Mouse (Mus musculus): ENCODE data around the gene Fancm.
A peak's percentile ranks its signal among the peaks of the same experiment; 100 is the strongest.
"Not testable (repeated sequence)": the region's sequence is repeated elsewhere in the genome, so short reads cannot be mapped to it uniquely, and the experiment has no call there.

Gene Fancm

DNA sequence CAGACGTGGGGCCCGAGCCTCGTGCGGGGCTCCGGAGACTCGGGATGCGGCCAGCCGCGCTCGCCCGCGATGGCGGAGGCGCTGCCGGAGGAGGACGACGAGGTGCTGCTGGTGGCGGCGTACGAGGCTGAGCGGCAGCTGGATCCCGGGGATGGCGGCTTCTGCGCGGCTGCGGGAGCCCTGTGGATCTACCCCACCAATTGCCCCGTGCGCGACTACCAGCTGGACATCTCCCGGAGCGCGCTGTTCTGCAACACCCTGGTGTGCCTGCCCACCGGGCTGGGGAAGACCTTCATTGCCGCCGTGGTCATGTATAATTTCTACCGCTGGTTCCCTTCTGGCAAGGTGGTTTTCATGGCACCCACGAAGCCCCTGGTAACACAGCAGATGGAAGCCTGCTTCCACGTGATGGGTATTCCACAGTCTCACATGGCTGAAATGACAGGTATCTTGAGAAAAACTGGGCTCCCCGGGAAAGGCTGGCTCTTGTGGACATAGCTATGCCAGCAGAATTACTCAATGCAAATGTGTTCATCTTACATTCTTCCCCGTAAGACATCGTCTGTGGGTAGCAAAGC is 419 bp downstream of the Fancm start:
- Histone ChIP-seq H3K27me3 (ENCODE audit: control insufficient read depth, insufficient read depth, low read length, poor library complexity, severe bottlenecking) (no peaks in the 10 kb centered on the region), H3K36me3 (ENCODE audit: control insufficient read depth, insufficient read depth, low read length, poor library complexity, severe bottlenecking) (no peaks in the 10 kb centered on the region)
- no peak for DNase-seq (ENCODE audit: low read depth, low spot score)

DNA sequence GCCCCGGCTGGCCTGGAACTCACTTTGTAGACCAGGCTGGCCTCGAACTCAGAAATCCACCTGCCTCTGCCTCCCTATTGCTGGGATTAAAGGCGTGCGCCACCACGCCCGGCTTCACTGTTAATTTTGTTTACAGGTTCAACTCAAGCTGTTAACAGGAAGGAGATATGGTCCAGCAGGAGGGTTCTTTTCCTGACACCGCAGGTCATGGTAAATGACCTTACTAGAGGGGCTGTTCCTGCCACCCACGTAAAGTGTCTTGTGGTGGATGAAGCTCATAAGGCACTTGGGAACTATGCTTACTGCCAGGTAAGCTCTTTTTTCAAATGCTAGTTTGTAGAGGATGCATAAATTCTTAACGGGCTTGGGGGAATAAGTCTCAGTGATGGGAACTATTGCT is 1.5 kb downstream of the Fancm start:
- no peaks in the 10 kb centered on the region; the same call in 1 of the 2 replicates for H3K27me3 ChIP-seq (ENCODE audit: control insufficient read depth, insufficient read depth, low read length, poor library complexity, severe bottlenecking)
- 0 out of 2 replicates have a peak, but pooled peaks cover 2% of the 10 kb centered on the region for H3K36me3 ChIP-seq (ENCODE audit: control insufficient read depth, insufficient read depth, low read length, poor library complexity, severe bottlenecking)
- peak; percentile 62 for DNase-seq (ENCODE audit: low read depth, low spot score)

DNA sequence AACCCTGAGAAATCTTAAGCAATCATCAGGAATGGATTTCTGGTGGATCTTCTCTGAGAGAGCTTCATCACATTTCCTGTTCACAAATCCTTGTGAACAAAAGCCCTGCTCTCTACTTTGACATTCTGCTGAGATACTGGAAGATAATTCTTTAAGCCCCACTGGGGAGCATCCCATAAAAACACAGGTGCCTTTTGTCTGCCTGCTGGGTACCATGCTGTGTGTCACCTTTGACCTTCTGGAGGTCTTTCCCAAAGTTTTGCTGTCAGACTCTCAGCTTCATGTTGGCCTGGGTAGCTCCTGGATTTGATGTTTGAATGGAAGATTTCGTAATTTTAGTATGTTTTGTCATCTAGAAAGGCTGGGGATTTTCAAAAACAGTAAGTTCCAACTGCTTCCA is 33.3 kb downstream of the Fancm start:
- Histone ChIP-seq H3K27me3 (ENCODE audit: control insufficient read depth, insufficient read depth, low read length, poor library complexity, severe bottlenecking) (no peaks in the 10 kb centered on the region), H3K36me3 (ENCODE audit: control insufficient read depth, insufficient read depth, low read length, poor library complexity, severe bottlenecking) (peaks cover 5% of the 10 kb centered on the region; the same call in 1 of the 2 replicates)
- no peak for DNase-seq (ENCODE audit: low read depth, low spot score)

DNA sequence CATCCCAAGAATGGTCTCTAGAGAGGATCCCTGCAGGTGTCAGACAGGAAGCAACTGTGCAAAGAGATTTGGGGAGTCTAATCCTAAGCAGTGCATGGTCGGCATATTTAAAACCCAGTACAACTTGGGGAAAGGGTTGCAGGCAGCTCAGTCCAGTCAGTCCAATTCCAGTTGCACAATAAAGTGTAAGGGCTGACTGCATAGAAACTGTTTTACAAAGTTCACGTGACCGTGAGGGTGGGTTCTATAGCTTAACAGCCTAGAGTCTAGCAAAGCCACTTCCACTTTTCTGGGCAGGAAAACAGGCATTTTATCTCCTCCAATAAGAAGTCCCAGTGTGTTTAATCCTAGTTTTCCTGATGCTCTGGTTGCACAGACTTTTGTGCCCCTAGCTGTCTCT is 36.1 kb downstream of the Fancm start:
- peaks cover 3% of the 10 kb centered on the region; the same call in 1 of the 2 replicates for H3K36me3 ChIP-seq (ENCODE audit: control insufficient read depth, insufficient read depth, low read length, poor library complexity, severe bottlenecking)
- DNase-seq (ENCODE audit: low read depth, low spot score), result no peak

DNA sequence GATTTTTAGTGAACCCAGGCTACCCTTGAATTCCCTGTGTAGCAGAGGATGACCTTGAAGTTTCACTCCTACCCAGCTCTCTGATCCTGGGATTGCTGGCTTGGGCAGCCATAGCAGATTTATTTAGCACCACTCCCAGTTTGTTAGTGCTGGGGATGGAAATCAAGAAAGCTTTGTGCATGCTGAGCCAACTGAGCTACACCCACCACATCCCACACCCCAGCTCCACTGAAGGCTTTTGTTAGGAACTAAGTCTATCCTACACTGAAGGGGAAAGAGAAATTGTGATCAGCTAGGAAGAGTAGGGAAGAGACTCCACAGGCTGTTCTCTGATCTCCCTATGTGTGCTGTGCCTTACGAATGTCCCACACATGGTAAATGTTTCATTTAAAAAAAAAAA is 37.4 kb downstream of the Fancm start:
- H3K36me3 ChIP-seq (ENCODE audit: control insufficient read depth, insufficient read depth, low read length, poor library complexity, severe bottlenecking), result peaks cover 3% of the 10 kb centered on the region; the same call in 1 of the 2 replicates
- H3K27me3 ChIP-seq (ENCODE audit: control insufficient read depth, insufficient read depth, low read length, poor library complexity, severe bottlenecking), result no peaks in the 10 kb centered on the region
- no peak for DNase-seq (ENCODE audit: low read depth, low spot score)

More for the DNA sequence above, 36.1 kb downstream of the Fancm start:
- no peaks in the 10 kb centered on the region for H3K27me3 ChIP-seq (ENCODE audit: control insufficient read depth, insufficient read depth, low read length, poor library complexity, severe bottlenecking)

DNA sequence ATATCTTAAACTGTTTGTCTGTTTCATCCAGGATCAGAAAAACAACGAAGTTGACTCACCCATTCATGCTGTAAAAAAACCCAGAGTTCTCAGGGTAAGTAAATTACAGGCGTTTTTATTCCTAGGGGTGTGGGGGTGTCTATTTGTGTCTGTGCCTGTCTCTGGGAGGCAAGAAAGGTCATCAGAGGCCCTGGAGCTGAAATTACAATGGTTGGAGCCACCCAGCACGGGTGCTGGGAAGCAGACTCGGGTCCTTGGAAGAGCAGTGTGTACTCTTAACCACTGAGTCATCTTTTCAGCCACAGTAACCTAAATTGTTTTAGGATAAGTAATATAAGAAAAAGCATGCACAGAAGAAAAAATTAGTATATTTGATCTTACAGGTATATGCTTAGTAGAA is 38.5 kb downstream of the Fancm start:
- no peaks in the 10 kb centered on the region for H3K27me3 ChIP-seq (ENCODE audit: control insufficient read depth, insufficient read depth, low read length, poor library complexity, severe bottlenecking)
- DNase-seq (ENCODE audit: low read depth, low spot score), result no peak
- H3K36me3 ChIP-seq (ENCODE audit: control insufficient read depth, insufficient read depth, low read length, poor library complexity, severe bottlenecking), result peaks cover 3% of the 10 kb centered on the region; the same call in 1 of the 2 replicates

DNA sequence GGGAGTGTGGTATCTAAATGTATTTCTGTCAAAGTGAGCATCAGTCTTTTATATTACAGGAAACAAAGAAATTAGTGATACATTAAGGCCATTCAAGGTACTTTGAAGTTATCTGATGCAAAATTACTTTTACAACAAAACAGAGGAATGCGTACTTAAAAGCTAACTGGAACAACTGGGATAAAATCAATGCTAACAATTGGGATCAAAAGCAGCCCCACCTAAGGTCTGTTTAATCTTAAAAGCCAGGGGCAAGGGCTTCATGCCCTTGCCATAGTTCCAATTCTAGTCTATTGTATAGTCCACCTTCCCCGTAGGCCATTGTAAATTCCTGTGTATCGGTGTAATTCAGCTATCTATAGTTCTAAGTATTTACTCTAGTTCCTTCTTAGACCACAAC is 39.6 kb downstream of the Fancm start:
- H3K36me3 ChIP-seq (ENCODE audit: control insufficient read depth, insufficient read depth, low read length, poor library complexity, severe bottlenecking); DNase-seq (ENCODE audit: low read depth, low spot score); H3K27me3 ChIP-seq (ENCODE audit: control insufficient read depth, insufficient read depth, low read length, poor library complexity, severe bottlenecking): not testable (repeated sequence)

DNA sequence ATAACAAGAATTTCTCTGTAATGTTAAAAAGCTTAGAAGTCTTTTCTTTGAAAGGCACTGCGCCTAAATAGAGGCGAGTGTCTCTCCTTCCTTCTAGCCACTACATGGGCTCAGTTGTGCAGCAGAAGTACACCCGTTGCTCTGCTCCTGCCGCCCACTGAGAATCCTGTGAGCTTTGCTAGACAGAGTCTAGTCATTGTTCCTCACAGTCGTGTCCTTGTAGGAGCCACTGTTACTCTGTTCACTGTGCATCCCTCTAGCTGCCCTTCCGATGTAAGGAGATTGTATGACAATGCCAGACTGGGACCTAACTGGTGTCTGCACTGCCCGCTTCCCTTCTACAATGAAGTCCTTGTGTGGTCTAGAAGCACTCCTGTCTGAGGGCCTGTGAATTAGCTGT is 43.6 kb downstream of the Fancm start:
- H3K36me3 ChIP-seq (ENCODE audit: control insufficient read depth, insufficient read depth, low read length, poor library complexity, severe bottlenecking), result no peaks in the 10 kb centered on the region

DNA sequence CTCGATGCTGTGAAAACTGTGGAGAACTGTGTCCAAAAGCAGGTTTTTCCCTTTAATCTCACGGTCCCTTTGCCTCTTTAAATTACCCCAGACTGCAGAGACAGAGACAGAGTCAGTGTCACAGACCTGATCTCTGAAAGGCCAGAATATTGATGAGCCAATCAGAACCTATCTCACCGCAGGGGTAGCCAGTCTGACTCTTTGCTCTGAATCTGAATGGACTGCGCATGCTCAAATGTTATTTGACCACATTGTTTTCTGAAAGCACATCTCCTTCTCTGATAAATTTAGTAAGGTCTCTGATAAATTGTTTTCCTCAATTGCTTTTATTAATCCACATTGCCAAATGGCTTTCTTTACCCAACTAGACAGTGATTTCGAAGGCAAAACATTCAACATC is 44.0 kb downstream of the Fancm start:
- DNase-seq (ENCODE audit: low read depth, low spot score), result no peak
- no peaks in the 10 kb centered on the region for H3K27me3 ChIP-seq (ENCODE audit: control insufficient read depth, insufficient read depth, low read length, poor library complexity, severe bottlenecking)
- H3K36me3 ChIP-seq (ENCODE audit: control insufficient read depth, insufficient read depth, low read length, poor library complexity, severe bottlenecking), result no peaks in the 10 kb centered on the region

More for the DNA sequence above, 43.6 kb downstream of the Fancm start:
- no peaks in the 10 kb centered on the region for H3K27me3 ChIP-seq (ENCODE audit: control insufficient read depth, insufficient read depth, low read length, poor library complexity, severe bottlenecking)
- DNase-seq (ENCODE audit: low read depth, low spot score), result no peak

DNA sequence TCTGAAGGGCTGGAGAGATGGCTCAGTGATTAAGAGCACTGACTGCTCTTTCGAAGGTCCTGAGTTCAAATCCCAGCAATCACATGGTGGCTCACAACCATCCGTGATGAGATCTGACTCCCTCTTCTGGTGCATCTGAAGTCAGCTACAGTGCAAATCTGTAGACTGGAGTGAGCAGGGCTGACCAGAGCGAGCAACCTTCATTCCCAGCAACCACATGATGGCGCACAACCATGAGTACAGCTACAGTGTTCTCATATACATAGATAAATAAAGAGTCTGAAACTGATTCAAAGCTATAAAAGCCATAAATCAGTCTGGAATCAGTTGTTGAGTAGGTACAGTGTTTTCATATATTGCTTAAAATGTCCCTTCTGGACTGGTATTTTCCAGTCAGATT is 60.7 kb downstream of the Fancm start:
- not testable (repeated sequence) for H3K36me3 ChIP-seq (ENCODE audit: control insufficient read depth, insufficient read depth, low read length, poor library complexity, severe bottlenecking); DNase-seq (ENCODE audit: low read depth, low spot score); H3K27me3 ChIP-seq (ENCODE audit: control insufficient read depth, insufficient read depth, low read length, poor library complexity, severe bottlenecking)

DNA sequence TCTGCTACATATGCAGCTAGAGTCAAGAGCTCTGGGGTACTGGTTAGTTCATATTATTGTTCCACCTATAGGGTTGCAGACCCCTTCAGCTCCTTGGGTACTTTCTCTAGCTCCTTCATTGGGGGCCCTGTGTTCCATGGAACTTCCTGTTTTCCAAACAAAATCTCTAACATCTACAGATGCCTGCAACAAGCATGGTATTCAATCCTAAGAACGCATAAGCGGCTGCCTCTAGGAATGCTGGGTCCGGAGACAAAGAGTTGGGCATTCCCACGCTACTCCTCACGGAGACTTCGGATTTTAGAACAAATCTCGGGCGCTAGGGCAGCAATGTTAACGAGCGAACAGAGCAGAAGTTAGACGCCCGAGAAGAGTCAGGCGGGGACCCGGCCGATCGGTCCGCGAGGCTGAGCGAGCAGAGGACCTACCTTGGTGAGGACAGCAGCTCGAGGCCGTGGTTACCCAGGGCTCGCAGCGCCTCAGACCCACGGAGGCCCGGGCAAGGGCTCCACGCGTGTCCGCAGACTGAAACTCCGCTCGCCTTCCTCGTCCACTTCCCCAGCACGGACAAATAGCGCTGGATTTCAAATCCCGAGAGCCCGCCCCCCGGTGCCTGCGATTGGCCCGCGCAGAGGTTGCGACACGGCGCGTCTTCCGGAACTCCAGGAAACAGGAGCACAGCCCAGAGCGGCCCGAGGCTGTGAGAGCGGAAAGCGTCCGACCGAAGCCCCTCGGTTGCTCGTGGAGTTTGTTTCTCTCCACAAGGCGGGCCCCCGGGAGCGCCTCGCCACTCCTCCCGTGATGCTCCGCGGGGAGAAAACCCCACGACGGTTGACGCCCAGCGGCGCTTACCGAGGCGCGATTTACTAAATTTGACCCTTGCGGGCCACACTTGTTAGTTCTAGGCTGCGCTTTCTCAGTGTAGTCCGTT is 96.9 kb downstream of the Fancm start, which contains the start of gene Mis18bp1:
TSS of gene Mis18bp1 (minus strand) at position 584 of the 931 bp plus-strand sequence.
- DNase-seq (ENCODE audit: low read depth, low spot score), result peak; percentile 97
- no peaks in the 10 kb centered on the region for H3K27me3 ChIP-seq (ENCODE audit: control insufficient read depth, insufficient read depth, low read length, poor library complexity, severe bottlenecking)
- no peaks in the 10 kb centered on the region for H3K36me3 ChIP-seq (ENCODE audit: control insufficient read depth, insufficient read depth, low read length, poor library complexity, severe bottlenecking)

DNA sequence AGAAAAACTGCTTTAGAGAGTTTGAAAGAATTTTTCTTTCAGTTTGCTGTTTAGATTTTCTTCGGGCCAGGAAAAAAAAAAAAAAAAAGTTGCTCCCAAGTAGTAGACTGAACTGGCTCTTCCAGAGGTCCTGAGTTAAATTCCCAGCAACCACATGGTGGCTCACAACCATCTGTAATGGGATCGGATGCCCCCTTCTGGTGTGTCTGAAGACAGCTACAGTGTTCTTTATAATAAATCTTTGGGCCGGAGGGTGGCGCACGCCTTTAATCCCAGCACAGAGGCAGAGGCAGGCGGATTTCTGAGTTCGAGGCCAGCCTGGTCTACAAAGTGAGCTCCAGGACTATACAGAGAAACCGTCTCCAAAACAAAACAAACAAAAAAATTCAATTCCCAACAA is 97.6 kb downstream of the Fancm start:
- DNase-seq (ENCODE audit: low read depth, low spot score), result peak; percentile 72

DNA sequence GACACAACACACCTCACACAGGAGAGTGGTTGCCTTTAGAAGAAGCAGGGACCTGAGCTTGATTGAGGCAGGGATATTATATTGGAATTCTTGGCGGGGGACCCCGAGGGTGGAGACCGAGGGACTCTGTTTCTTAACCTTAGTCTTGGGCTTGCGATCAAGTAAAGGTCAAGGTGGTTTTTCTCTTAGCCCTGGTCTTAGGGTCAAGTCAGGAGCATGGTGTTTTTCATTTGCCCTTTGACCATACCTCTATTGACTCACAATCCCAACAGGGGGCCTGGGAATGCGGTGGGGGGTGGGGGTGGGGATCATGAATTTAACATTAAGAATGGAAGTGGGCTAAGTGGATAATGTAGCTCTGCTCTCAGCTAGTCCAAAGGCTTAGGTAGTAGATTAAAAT is 98.3 kb downstream of the Fancm start:
- no peaks in the 10 kb centered on the region for H3K36me3 ChIP-seq (ENCODE audit: control insufficient read depth, insufficient read depth, low read length, poor library complexity, severe bottlenecking)
- no peaks in the 10 kb centered on the region for H3K27me3 ChIP-seq (ENCODE audit: control insufficient read depth, insufficient read depth, low read length, poor library complexity, severe bottlenecking)
- DNase-seq (ENCODE audit: low read depth, low spot score), result no peak

More for the DNA sequence above, 97.6 kb downstream of the Fancm start:
- not testable (repeated sequence) for H3K36me3 ChIP-seq (ENCODE audit: control insufficient read depth, insufficient read depth, low read length, poor library complexity, severe bottlenecking); H3K27me3 ChIP-seq (ENCODE audit: control insufficient read depth, insufficient read depth, low read length, poor library complexity, severe bottlenecking)
